Mouse (Mus musculus) cortical plate, adult 2 months (tissue): Measurements from ENCODE around the gene Unk.

Source experiments
- CTCF ChIP-seq: fragments of 200-500 bp; IDR thresholded peaks from 2 replicates; pipeline ENCODE4 v1.5.1; 2011; ENCODE audit warnings: mild to moderate bottlenecking, control low read depth, low read length; ENCODE audit not compliant: insufficient read depth; ENCODE audit errors: extremely low read depth
- POLR2A ChIP-seq: fragments of 200-500 bp; IDR thresholded peaks from 2 replicates; pipeline ENCODE4 v1.6.1; 2011; ENCODE audit warnings: mild to moderate bottlenecking, low read length, control low read depth; ENCODE audit not compliant: insufficient read depth; ENCODE audit errors: extremely low read depth

GRCm38 (mm10) chr11:116000607-116001006, 29.5 kb upstream of the Unk start:
- no peak for TF ChIP-seq CTCF
- no peak for TF ChIP-seq POLR2A
